Mouse (Mus musculus): Measurements from ENCODE around the gene Myl6. TPM values are rescaled to one million over a fixed set of nuclear protein-coding genes. Genes with fewer than 3 reads are reported as not detected.
"Not testable (repeated sequence)": the region's sequence is repeated elsewhere in the genome, so short reads cannot be mapped to it uniquely, and the experiment has no call there.

The Myl6 gene
- total RNA-seq, 4 experiments from 2014 or later = 555 to 620 (median 586) TPM

DNA sequence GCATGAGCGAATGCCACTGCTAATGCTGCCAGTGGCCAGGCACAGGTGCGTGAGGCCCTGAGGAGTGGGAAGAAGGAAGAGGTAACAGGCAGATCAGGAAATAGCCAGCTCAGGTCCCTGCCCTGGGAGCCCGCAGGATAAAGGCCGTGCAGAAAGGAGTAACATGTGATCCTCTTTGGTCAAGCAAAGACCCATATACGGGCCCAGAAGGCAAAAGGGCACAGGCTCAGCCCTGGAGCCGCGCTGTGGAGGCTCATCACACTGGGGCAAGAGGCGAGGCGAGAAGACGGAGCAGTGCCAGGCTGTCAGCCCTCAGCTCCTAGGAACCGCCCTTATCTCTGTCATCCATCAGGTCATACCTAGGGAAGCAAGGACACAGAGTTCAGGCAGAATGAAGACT lies 16.4 kb upstream of the Myl6 start:
- no peak for DNase-seq (ENCODE audit: low spot score in 2 of 2)

GRCm38 (mm10) chr10:128509831-128510230 lies 15.9 kb upstream of the Myl6 start:
- no peak for DNase-seq (ENCODE audit: low spot score in 2 of 2)

GRCm38 (mm10) chr10:128509203-128509602 lies 15.3 kb upstream of the Myl6 start:
- DNase-seq (ENCODE audit: low spot score in 2 of 2) = no peak

DNA sequence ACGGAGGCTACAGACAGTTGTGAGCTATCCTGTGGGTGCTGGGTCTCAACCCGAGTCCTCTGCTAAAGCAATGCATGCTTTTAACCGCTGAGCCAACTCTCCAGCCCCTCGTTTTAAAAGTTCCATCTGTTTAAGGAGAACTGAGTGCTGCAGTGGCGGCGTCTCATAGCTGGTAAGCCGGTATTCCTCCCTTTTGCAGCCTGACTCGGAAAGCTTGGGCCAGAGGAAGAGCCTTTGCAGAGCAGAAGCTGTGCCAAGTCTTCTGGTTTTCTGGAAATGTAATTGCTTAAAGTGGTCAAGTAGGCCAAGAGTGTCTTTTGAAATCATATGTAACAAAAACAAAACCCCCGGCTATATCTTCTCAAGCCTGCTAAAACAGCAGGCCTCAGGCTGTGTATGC lies 14.3 kb upstream of the Myl6 start:
- DNase-seq (ENCODE audit: low spot score in 2 of 2) = no peak

DNA sequence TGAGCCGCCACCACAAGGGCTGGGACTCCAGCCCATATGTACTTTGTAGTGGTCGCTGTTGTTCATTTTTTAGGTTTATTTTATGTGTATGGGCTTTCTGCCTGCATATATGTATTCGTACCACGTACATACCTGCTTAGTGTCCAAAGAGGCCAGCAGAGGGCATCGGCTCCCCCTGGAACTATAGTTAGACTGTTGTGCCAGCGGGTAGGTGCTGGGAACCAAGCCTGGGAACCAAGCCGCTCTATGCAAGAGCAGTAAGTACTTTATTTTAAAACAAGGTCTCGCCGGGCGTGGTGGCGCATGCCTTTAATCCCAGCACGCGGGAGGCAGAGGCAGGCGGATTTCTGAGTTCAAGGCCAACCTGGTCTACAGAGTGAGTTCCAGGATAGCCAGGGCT lies 12.0 kb upstream of the Myl6 start:
- no peak for DNase-seq (ENCODE audit: low spot score in 2 of 2)

GRCm38 (mm10) chr10:128505371-128505667 lies 11.4 kb upstream of the Myl6 start:
- DNase-seq (ENCODE audit: low spot score in 2 of 2) = not testable (repeated sequence)

- no peak for DNase-seq (ENCODE audit: low spot score in 2 of 2)
These were observed 10.9 kb upstream of the Myl6 start for GRCm38 (mm10) chr10:128504641-128505370.

- DNase-seq (ENCODE audit: low spot score in 2 of 2) = no peak
These were observed 10.1 kb upstream of the Myl6 start for GRCm38 (mm10) chr10:128504012-128504411.

DNA sequence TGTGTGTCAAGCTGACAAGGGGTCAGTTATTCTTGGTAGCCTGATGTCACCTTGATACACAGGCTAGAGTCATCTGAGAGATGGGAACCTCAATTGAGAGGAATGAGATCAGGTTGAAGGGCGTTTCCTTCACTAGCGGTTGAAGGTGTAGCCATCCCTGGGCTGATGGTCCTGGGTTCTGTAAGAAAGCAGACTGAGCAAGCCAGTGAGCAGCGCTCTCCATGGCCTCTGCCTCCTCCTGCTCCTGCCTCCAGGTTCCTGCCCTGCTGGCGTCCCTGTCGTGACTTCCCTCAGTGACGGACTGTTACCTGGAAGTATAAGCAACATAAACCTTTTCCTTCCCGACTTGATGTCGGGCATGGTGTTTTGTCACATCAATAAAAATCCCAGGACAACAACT lies 9.6 kb upstream of the Myl6 start:
- DNase-seq (ENCODE audit: low spot score in 2 of 2) = no peak

DNA sequence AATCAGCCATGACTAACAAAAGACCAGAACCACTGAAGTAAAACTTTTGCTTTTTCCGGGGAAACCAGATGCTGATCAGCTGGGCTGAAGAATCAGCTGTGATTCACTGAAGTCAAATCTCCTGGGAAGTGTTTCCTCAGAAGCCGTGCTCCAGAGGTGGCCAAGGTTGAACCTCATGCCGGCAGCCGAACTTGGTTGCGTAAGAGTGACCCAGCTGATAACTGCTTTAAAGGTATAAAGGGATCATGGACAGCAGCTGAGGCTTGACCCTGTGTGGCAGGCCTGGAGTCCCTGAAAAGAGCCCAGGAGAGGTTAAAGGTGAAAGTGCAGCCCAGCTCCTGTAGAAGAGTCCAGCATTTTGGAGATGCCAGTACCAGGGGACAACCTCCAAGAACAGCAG lies 8.4 kb upstream of the Myl6 start:
- DNase-seq (ENCODE audit: low spot score in 2 of 2) = no peak

GRCm38 (mm10) chr10:128499116-128499671 lies 5.2 kb upstream of the Myl6 start:
- peak in 1 of 2 experiments; percentile 37 for DNase-seq (ENCODE audit: low spot score in 2 of 2)

GRCm38 (mm10) chr10:128498590-128498989 lies 4.6 kb upstream of the Myl6 start, which contains the start of gene Myl6b:
TSS of gene Myl6b (minus strand) at chr10:128498685.
- peak; percentile 88 to 97 for DNase-seq (ENCODE audit: low spot score in 2 of 2)

GRCm38 (mm10) chr10:128497134-128497737 lies 3.3 kb upstream of the Myl6 start:
- no peak for DNase-seq (ENCODE audit: low spot score in 2 of 2)

- DNase-seq (ENCODE audit: low spot score in 2 of 2) = no peak
These were observed 2.6 kb upstream of the Myl6 start for GRCm38 (mm10) chr10:128496509-128497077.

- DNase-seq (ENCODE audit: low spot score in 2 of 2) = no peak
These were observed 2.0 kb upstream of the Myl6 start for GRCm38 (mm10) chr10:128495903-128496302.

DNA sequence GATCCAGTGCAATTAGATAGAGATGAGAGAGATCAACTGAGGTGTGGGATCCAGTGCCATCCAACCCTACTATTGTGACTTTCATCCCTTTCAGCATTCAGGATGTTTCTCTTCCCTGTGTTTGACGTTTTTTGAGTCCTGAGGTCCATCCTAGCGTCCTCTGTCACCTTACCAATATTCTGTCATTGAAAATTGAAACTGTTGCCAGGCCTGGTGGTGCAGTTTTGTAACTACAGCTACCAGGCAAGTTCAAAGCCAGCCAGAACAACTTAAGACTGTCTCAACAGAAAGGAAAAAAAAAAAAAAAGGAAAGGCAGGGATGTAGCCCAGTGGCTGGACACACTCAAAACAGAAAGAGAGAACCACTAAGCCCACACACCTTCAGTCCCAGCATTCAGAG lies 1.3 kb upstream of the Myl6 start:
- no peak for DNase-seq (ENCODE audit: low spot score in 2 of 2)

- DNase-seq (ENCODE audit: low spot score in 2 of 2) = peak in 1 of 2 experiments; percentile 21
These were observed 811 bp upstream of the Myl6 start for GRCm38 (mm10) chr10:128494667-128495245.

DNA sequence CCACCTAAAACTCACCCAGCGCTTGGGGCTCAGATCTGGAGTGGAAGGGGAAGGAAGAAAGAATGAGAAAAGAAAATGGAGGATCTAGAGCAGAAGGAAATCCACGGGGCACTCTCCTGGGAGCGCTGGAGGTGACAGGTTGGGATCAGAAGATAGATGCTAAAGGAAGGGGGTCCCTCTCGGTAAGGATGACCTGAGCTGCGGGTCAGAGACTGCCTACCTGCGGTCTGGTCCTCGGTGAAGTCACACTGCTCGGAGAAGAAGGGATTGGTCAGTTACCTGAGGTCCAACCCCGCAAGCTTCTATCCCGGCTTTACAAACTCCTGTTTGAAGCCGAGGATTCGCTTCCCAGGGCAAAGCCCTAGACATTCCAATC lies 638 bp downstream of the Myl6 start:
- DNase-seq (ENCODE audit: low spot score in 2 of 2) = no peak

DNA sequence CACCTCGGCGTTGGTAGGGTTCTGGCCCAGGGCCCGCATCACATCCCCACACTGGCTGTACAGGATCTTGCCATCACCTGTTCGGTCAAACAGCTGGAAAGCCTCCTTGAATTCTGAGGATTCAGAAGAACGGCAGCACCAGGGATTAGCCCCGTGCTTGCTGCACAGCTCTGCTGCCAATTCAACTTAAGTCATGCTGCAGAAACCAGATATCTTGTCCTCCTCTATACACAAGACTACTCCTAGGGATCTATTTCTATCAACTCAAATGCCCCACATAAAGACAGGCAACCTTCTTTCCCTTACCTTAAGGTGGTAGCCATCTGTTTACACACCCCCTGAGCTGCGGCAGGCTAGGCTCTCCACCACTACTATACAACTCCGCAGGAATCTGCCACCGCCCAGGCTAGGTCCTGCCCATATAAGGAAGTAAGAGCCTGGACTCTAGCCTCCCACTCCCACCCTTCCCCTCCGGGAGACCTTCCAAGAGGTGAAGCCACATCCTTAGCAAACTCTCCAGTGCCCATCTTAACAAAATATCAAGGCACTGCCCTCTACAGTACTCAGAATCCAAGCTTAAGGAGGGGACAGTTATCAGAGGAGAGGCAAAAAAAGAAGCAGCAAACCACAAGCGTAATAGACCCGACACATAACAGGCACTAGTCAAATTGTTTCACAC lies 1.2 kb downstream of the Myl6 start:
- DNase-seq (ENCODE audit: low spot score in 2 of 2) = peak; percentile 48 to 72

GRCm38 (mm10) chr10:128492051-128492450 lies 1.9 kb downstream of the Myl6 start:
- not testable (repeated sequence) for DNase-seq (ENCODE audit: low spot score in 2 of 2)

- peak in 1 of 2 experiments; percentile 24 for DNase-seq (ENCODE audit: low spot score in 2 of 2)
These were observed 2.5 kb downstream of the Myl6 start for GRCm38 (mm10) chr10:128491495-128491894.

DNA sequence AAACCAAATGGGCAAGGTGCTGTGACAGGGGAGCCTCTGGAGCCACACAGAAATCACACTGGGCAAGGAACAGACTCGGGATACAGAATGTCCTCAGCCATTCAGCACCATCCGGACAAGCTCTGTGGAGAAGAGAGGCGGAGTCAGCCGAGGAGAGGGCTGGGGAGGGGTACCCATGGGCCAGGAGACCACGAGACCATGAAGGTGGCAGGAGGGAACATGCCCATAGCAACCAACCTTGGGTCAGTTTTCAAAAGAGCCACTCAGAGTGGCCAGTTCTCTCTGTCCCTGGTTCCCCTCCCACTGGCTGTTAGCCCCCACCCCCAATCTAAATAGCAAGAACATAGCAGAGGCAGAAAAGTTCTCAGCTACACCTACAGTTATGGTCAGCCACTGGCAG lies 3.0 kb downstream of the Myl6 start:
- DNase-seq (ENCODE audit: low spot score in 2 of 2) = no peak

All from left cerebral cortex, adult 8-10 months (tissue).